Mouse (Mus musculus) small intestine, adult 2 months (tissue): ENCODE results near the gene Vegfb.

ENCODE experiments used
- CTCF ChIP-seq: fragments of 200-500 bp; IDR thresholded peaks from 2 replicates; pipeline ENCODE4 v1.5.1; 2012; ENCODE audit warnings: low read depth, mild to moderate bottlenecking, control low read depth, inconsistent platforms, low read length, moderate library complexity, mixed read lengths; ENCODE audit not compliant: insufficient replicate concordance, insufficient read length; ENCODE audit errors: extremely low read depth
- POLR2A ChIP-seq: fragments of 200-500 bp; IDR thresholded peaks from 2 replicates; pipeline ENCODE4 v1.6.1; 2012; ENCODE audit warnings: low read depth, mild to moderate bottlenecking, control low read depth, inconsistent platforms, low read length, moderate library complexity

GRCm38 (mm10) chr19:6943709-6944108 lies 43.7 kb downstream of the Vegfb start:
- TF ChIP-seq POLR2A (no peak), CTCF (no peak)
